Mouse (Mus musculus) CH12.LX (cell line): Measurements from ENCODE around the gene Pias4.

ENCODE experiments used
- CHD1 ChIP-seq: IDR thresholded peaks from 2 replicates; pipeline ENCODE4 v1.6.1; 2012; ENCODE audit warnings: low read depth, low read length, improper control_type of control experiment, inconsistent platforms
- CTCF ChIP-seq, 2 experiments: IDR thresholded peaks in 1 of 2; conservative IDR thresholded peaks in 1 of 2; 2 replicates each; pipeline ENCODE4 v1.5.1; 2011 to 2012; ENCODE audit warnings: low read depth in 2 of 2, low read length in 2 of 2, improper control_type of control experiment in 1 of 2, inconsistent platforms in 1 of 2, mild to moderate bottlenecking in 1 of 2, moderate library complexity in 1 of 2
- ELF1 ChIP-seq: IDR thresholded peaks from 2 replicates; pipeline ENCODE4 v1.6.1; 2014; ENCODE audit warnings: low read depth, mild to moderate bottlenecking, inconsistent platforms, low read length, improper control_type of control experiment
- EP300 ChIP-seq: IDR thresholded peaks from 2 replicates; pipeline ENCODE4 v1.6.1; 2011; ENCODE audit warnings: low read length, improper control_type of control experiment
- GABPA ChIP-seq: IDR thresholded peaks from 2 replicates; pipeline ENCODE4 v1.6.1; 2012; ENCODE audit warnings: low read depth, low read length, improper control_type of control experiment, inconsistent platforms; ENCODE audit not compliant: insufficient replicate concordance
- MXI1 ChIP-seq: IDR thresholded peaks from 2 replicates; pipeline ENCODE4 v1.6.1; 2011; ENCODE audit warnings: mild to moderate bottlenecking, low read depth, low read length, improper control_type of control experiment
- POLR2A ChIP-seq: IDR thresholded peaks from 2 replicates; pipeline ENCODE4 v1.6.1; 2011; ENCODE audit warnings: low read depth, mild to moderate bottlenecking, improper control_type of control experiment, low read length
- RAD21 ChIP-seq: IDR thresholded peaks from 2 replicates; pipeline ENCODE4 v1.6.1; 2011; ENCODE audit warnings: low read depth, mild to moderate bottlenecking, low read length, improper control_type of control experiment, moderate library complexity
- ZNF384 ChIP-seq: IDR thresholded peaks from 2 replicates; pipeline ENCODE4 v1.6.1; 2012; ENCODE audit warnings: low read depth, low read length, improper control_type of control experiment, inconsistent platforms

GRCm38 (mm10) chr10:81134966-81135681 lies 32.6 kb downstream of the Pias4 start, which contains the start of gene Zbtb7a:
- 0 out of 2 replicates have a peak, but pooled peaks have one; percentile 39 for TF ChIP-seq ELF1
- no peak for TF ChIP-seq EP300
- TF ChIP-seq CTCF (conservative IDR thresholded peaks at IDR 0.05 in 1 of 2, IDR thresholded peaks at IDR 0.05 in 1 of 2; ENCODE audit: low read depth in 2 of 2, low read length in 2 of 2), result no peak
- no peak for TF ChIP-seq POLR2A
- TF ChIP-seq RAD21, result no peak
- peak; percentile 39 for TF ChIP-seq ZNF384
- no peak for TF ChIP-seq GABPA
- TF ChIP-seq MXI1, result peak; percentile 18; the same call in 1 of the 2 replicates
- TF ChIP-seq CHD1, result peak; percentile 91
